Mouse (Mus musculus) embryonic facial prominence, embryonic 10.5 days (tissue): ENCODE measurements around the gene Tex46. TPM values are rescaled to one million over a fixed set of nuclear protein-coding genes. Genes with fewer than 3 reads are reported as not detected.

Source experiments
- DNase-seq: peaks from one replicate; pipeline ENCODE4 v3.0.0-alpha.2; 2017; ENCODE audit warnings: low spot score
- H3K27ac ChIP-seq: fragments of 300-500 bp; sonication (generic); replicated peaks from 2 replicates; pipeline ENCODE4 v1.5.1; 2016; ENCODE audit warnings: mild to moderate bottlenecking
- H3K27me3 ChIP-seq: fragments of 300-500 bp; sonication (generic); replicated peaks from 2 replicates; pipeline ENCODE4 v1.6.1; 2016; ENCODE audit warnings: low read depth, mild to moderate bottlenecking; ENCODE audit not compliant: poor library complexity, severe bottlenecking
- H3K36me3 ChIP-seq: fragments of 300-500 bp; sonication (generic); replicated peaks from 2 replicates; pipeline ENCODE4 v1.6.1; 2016; ENCODE audit warnings: mild to moderate bottlenecking, moderate library complexity
- H3K4me1 ChIP-seq: fragments of 300-500 bp; sonication (generic); 2 replicates; pipeline ENCODE4 v1.6.1; 2016
- H3K4me3 ChIP-seq: fragments of 300-500 bp; sonication (generic); 2 replicates; pipeline ENCODE4 v1.5.1; 2016; ENCODE audit warnings: mild to moderate bottlenecking, moderate library complexity
- H3K9me3 ChIP-seq: fragments of 300-500 bp; sonication (generic); 2 replicates; pipeline ENCODE4 v1.6.1; 2016; ENCODE audit warnings: mild to moderate bottlenecking
- WGBS: fragments of 180-500 bp; shearing (Covaris S2); methylation state at CpG from one replicate; pipeline ENCODE4 v1.1.7; 2016; 5-methylcytosine and 5-hydroxymethylcytosine counted together
- polyA plus RNA-seq: library from polyadenylated mRNA; unstranded; fragments of >200 nt; fragmentation: Nextera tagmentation; extraction: Ambion mirVana; gene quantifications from 2 replicates; pipeline ENCODE4 v1.2.1, GENCODE M21; 2016

Gene Tex46
- polyA plus RNA-seq, 1 experiment from 2014 or later, result not detected

DNA sequence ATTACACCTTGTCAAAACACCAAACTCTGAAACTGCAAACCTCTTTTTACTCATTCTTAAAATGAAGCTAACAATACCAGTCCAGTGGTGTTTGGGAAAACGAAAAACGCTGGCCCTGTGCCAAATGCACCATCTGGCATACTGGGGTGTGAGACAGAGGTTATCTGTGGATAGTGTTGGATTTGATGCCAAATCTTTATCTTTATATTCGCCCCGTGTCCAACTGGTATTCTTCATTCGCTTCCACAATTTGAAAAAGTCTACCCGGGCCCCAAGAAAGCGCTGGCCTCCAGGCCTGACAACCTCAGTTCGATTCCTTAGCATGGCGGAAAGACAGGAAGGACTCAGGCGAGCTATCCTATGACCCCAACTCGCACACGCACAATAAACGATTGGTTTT, 8.8 kb upstream of the Tex46 start:
- Histone ChIP-seq H3K27ac (peak overlapping the region; percentile 98), H3K36me3 (peaks cover 26% of the 10 kb centered on the region), H3K4me3 (peak overlapping the region; percentile 99), H3K9me3 (no peaks in the 10 kb centered on the region), H3K4me1 (peaks cover 15% of the 10 kb centered on the region), H3K27me3 (no peaks in the 10 kb centered on the region)
- 5% methylated on average over 13 of the region's 13 CpGs for WGBS
- peak; percentile 42 for DNase-seq

DNA sequence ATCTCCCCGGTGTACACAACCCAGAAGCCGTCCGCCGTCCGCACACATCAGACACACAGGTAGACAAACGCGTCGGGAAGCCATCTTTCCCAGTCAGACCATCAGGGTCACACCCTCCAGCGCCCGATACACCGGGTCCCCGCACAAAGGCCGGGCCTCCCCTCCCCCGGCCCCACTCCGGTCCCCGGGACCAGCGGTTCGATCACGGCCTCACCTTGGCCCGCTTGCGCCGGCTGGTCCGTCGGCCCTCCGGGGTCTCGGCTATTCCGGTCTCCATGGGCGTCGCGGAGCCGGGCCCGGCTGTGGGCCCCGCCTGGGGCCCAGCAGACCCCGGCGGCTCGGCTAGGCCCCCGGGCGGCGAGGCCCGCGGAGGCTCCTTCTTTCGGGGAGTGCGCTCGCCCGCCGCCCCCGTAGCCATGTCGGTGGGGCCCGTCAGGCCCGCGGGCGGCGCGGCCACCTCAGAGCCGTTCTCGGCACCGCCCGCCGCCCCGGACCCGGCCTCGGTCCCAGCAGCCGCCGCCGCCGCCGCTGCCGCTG, 8.2 kb upstream of the Tex46 start:
- H3K36me3 ChIP-seq, result peaks cover 26% of the 10 kb centered on the region
- no peaks in the 10 kb centered on the region for H3K9me3 ChIP-seq
- WGBS, result under 1% methylated on average over 68 of the region's 68 CpGs
- no peaks in the 10 kb centered on the region for H3K27me3 ChIP-seq
- H3K27ac ChIP-seq, result peak overlapping the region; percentile 98
- H3K4me1 ChIP-seq, result peaks cover 15% of the 10 kb centered on the region
- H3K4me3 ChIP-seq, result peak overlapping the region; percentile 99
- DNase-seq, result peak; percentile 76

DNA sequence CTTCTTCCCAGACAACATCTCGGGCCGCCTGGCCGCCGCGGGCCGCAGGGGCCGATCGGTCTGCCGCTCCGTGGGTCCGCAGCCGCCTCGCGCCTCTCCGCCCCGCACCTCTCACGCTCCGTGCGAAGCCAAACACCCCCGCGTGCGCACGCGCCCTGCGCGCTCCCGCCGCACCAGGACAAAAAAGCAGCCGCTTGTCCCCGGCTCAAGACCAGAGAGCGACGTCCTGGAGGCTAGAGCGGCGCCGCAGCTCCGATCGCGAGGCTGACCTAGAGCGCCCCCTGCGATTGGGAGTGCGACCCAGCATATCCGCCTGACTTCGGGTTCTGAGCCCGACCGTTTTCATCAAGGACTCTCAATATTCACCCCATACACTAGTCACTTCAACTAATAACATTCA, 7.7 kb upstream of the Tex46 start, which contains the start of gene Kdm1a:
Kdm1a (minus strand) TSS at position 156 of the 400 bp plus-strand sequence.
- H3K27me3 ChIP-seq, result no peaks in the 10 kb centered on the region
- DNase-seq, result peak; percentile 97
- peak within 1 kb of the TSS; percentile 98 for H3K27ac ChIP-seq
- no peaks in the 10 kb centered on the region for H3K9me3 ChIP-seq
- WGBS, result under 1% methylated on average over 45 of the region's 45 CpGs
- peaks cover 15% of the 10 kb centered on the region for H3K4me1 ChIP-seq
- peak within 1 kb of the TSS; percentile 99 for H3K4me3 ChIP-seq
- peaks cover 24% of the 10 kb centered on the region for H3K36me3 ChIP-seq

GRCm38 (mm10) chr4:136605756-136606485, 4.3 kb upstream of the Tex46 start:
- Histone ChIP-seq H3K4me1 (peaks cover 5% of the 10 kb centered on the region), H3K4me3 (no peak overlapping the region), H3K27ac (no peak overlapping the region), H3K9me3 (no peaks in the 10 kb centered on the region), H3K27me3 (no peaks in the 10 kb centered on the region), H3K36me3 (no peaks in the 10 kb centered on the region)
- DNase-seq, result no peak
- WGBS, result 91% methylated on average over 19 of the region's 19 CpGs

DNA sequence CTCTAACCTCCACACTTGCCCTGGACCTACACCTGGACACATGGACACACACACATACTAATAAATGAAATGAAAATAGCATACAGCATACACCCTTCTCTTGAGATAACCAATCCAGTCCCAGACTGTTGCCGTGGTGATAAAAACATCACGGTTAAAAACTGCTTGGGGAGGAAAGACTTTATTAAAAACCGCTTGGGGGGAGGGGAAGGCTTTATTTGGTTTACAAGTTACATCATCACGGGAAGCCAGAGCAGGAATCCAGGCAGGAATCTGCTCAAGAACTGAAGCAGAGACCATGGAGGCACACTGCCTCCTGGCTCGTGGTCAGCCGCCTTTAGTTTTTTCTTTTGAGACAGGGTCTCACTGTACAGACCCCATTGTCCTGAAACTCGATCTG, 3.4 kb downstream of the Tex46 start:
- Histone ChIP-seq H3K27ac (no peak overlapping the region), H3K4me1 (peaks cover 2% of the 10 kb centered on the region; the same call in 1 of the 2 replicates), H3K4me3 (no peak overlapping the region), H3K27me3 (no peaks in the 10 kb centered on the region), H3K36me3 (no peaks in the 10 kb centered on the region), H3K9me3 (no peaks in the 10 kb centered on the region)
- DNase-seq, result no peak
- WGBS, result 69% methylated on average over 7 of the region's 7 CpGs

DNA sequence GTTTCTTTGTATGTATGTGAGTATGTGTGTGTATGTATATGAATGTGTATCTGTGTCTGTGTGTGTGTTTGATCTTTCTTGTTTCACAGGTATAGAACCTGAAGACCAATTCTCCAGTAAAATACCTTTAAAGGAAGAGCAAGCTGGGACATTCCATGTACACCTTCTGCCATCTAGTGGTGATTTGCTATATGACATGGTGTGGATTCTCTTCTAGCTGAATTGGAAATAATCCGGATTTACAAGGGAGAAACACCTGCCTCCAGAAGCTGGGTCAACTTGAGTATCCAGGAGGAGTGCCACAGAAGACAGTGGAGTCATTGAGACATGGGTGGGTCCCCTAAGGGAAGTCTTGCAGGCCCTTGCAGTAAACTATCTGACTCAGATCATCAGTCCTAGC, 11.1 kb downstream of the Tex46 start:
- no peaks in the 10 kb centered on the region for H3K9me3 ChIP-seq
- no peak overlapping the region for H3K4me3 ChIP-seq
- no peaks in the 10 kb centered on the region for H3K27me3 ChIP-seq
- no peak overlapping the region for H3K27ac ChIP-seq
- DNase-seq, result no peak
- H3K36me3 ChIP-seq, result no peaks in the 10 kb centered on the region
- peaks cover 11% of the 10 kb centered on the region for H3K4me1 ChIP-seq
- WGBS, result 0% methylated on average over 1 of the region's 1 CpGs

- 55% methylated on average over 5 of the region's 5 CpGs for WGBS
- Histone ChIP-seq H3K36me3 (no peaks in the 10 kb centered on the region), H3K27ac (no peak overlapping the region), H3K4me3 (no peak overlapping the region), H3K27me3 (no peaks in the 10 kb centered on the region), H3K9me3 (no peaks in the 10 kb centered on the region), H3K4me1 (peaks cover 11% of the 10 kb centered on the region)
- no peak for DNase-seq
These were observed 11.7 kb downstream of the Tex46 start for GRCm38 (mm10) chr4:136621956-136622355.

DNA sequence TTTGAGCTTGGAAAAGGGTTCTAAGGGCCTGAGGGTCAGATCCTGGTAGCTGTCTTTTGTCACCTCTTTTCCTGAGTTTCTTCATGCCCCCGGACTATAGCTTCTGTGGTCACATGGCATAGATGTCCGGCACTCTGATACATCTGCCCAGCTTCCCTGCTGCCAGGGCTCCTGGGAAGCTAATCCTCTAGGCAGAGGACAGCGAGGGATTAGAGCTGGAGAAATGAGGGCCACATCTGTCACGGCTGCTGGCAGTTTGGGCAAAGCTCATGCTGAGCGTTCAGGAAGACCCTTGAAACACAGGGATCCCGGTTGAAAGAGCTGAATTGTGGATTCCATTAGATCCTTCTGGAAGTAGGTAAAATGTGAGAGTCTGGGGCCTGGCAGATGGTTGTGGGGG, 12.2 kb downstream of the Tex46 start, which contains the start of gene Lactbl1:
Lactbl1 (plus strand) TSS at position 234 of the 400 bp plus-strand sequence.
- DNase-seq, result no peak
- Histone ChIP-seq H3K4me1 (peaks cover 11% of the 10 kb centered on the region), H3K4me3 (no peak within 1 kb of the TSS), H3K9me3 (no peaks in the 10 kb centered on the region), H3K27ac (no peak within 1 kb of the TSS), H3K27me3 (no peaks in the 10 kb centered on the region), H3K36me3 (no peaks in the 10 kb centered on the region)
- 36% methylated on average over 6 of the region's 6 CpGs for WGBS

- DNase-seq, result no peak
- H3K4me1 ChIP-seq, result no peaks in the 10 kb centered on the region
- no peak overlapping the region for H3K4me3 ChIP-seq
- H3K27me3 ChIP-seq, result no peaks in the 10 kb centered on the region
- no peak overlapping the region for H3K27ac ChIP-seq
- 68% methylated on average over 6 of the region's 6 CpGs for WGBS
- H3K36me3 ChIP-seq, result no peaks in the 10 kb centered on the region
- no peaks in the 10 kb centered on the region for H3K9me3 ChIP-seq
These were observed 16.4 kb downstream of the Tex46 start for GRCm38 (mm10) chr4:136626590-136626989.

GRCm38 (mm10) chr4:136631237-136631994, 21.2 kb downstream of the Tex46 start:
- Histone ChIP-seq H3K27ac (no peak overlapping the region), H3K4me3 (no peak overlapping the region), H3K4me1 (no peaks in the 10 kb centered on the region), H3K9me3 (no peaks in the 10 kb centered on the region; the same call in 1 of the 2 replicates), H3K36me3 (no peaks in the 10 kb centered on the region), H3K27me3 (peaks cover 12% of the 10 kb centered on the region)
- no peak for DNase-seq
- WGBS, result 87% methylated on average over 11 of the region's 11 CpGs

GRCm38 (mm10) chr4:136635995-136636394, 25.8 kb downstream of the Tex46 start:
- peaks cover 24% of the 10 kb centered on the region for H3K4me1 ChIP-seq

GRCm38 (mm10) chr4:136636511-136636910, 26.3 kb downstream of the Tex46 start:
- WGBS, result 61% methylated on average over 5 of the region's 5 CpGs
- H3K27me3 ChIP-seq, result peaks cover 56% of the 10 kb centered on the region
- H3K27ac ChIP-seq, result no peak overlapping the region
- H3K9me3 ChIP-seq, result no peaks in the 10 kb centered on the region; the same call in 1 of the 2 replicates
- H3K36me3 ChIP-seq, result no peaks in the 10 kb centered on the region
- H3K4me1 ChIP-seq, result peaks cover 24% of the 10 kb centered on the region
- no peak overlapping the region for H3K4me3 ChIP-seq
- no peak for DNase-seq

More at GRCm38 (mm10) chr4:136635995-136636394, 25.8 kb downstream of the Tex46 start:
- DNase-seq, result no peak
- Histone ChIP-seq H3K36me3 (no peaks in the 10 kb centered on the region), H3K9me3 (no peaks in the 10 kb centered on the region; the same call in 1 of the 2 replicates), H3K27ac (no peak overlapping the region), H3K27me3 (peaks cover 56% of the 10 kb centered on the region), H3K4me3 (no peak overlapping the region)
